Mouse (Mus musculus): Measurements from ENCODE around the gene Prdm8.

The Prdm8 gene

DNA sequence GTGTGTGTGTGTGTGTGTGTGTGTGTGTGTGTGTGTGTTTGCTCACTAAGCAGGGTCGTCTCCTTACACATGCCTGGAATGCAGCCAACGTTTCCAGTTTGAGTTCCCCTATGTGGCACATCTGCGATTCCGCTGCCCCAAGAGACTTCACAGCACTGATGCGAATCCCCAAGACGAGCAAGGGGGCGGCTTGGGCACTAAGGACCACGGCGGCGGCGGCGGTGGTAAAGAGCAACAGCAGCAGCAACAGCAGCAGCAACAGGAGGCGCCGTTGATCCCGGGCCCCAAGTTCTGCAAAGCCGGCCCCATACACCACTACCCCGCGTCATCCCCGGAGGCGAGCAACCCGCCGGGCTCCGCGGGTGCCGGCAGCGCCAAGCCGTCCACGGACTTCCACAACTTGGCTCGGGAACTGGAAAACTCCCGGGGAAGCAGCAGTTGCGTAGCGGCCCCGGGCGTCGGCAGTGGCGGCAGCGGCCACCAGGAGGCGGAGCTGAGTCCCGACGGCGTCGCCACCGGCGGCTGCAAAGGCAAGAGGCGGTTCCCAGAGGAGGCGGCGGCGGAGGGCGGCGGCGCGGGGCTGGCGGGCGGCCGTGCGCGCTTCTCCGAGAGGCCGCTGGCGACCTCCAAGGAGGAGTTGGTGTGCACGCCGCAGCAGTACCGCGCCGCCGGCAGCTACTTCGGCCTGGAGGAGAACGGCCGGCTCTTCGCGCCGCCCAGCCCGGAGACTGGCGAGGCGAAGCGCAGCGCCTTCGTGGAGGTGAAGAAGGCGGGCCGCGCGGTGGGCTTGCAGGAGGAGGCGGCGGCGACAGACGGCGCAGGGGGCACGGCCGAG, 18.2 kb downstream of the Prdm8 start:
- no peak for DNase-seq (ENCODE audit: low read depth)

DNA sequence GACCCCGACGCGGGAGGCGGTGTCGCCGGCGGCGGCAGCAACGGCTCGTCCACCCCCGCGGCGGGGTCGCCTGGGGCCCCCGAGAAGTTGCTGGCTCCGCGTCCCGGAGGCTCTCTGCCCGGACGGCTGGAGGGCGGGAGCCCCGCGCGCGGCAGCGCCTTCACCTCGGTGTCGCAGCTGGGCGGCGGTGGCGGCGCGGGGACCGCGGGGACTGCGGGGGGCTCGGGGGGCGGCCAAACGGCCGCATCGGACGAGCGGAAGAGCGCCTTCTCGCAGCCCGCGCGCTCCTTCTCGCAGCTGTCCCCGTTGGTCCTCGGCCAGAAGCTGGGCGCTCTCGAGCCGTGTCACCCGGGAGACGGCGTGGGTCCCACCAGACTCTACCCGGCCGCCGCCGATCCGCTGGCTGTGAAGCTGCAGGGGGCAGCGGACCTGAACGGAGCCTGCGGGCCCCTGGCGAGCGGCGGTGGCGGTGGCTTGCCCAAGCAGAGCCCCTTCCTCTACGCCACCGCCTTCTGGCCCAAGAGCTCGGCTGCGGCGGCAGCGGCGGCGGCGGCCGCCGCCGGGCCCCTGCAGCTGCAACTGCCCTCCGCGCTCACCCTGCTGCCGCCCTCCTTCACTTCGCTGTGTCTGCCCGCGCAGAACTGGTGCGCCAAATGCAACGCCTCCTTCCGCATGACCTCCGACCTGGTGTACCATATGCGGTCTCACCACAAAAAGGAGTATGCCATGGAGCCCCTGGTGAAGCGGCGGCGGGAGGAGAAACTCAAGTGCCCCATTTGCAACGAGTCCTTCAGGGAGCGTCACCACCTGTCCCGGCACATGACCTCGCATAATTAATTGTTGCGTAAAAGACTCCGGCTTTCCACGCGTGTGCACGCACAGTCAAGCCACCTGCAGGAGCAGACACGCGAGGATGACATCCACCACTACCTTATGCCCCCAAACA, 19.1 kb downstream of the Prdm8 start:
- DNase-seq (ENCODE audit: low read depth), result no peak

GRCm38 (mm10) chr5:98189181-98190180, 22.5 kb downstream of the Prdm8 start:
- DNase-seq (ENCODE audit: low read depth), result no peak

GRCm38 (mm10) chr5:98192295-98192983, 25.4 kb downstream of the Prdm8 start:
- no peak for DNase-seq (ENCODE audit: low read depth)

- no peak for DNase-seq (ENCODE audit: low read depth)
These were observed 28.0 kb downstream of the Prdm8 start for GRCm38 (mm10) chr5:98194959-98195358.

GRCm38 (mm10) chr5:98198412-98199218, 31.6 kb downstream of the Prdm8 start:
- peak; percentile 45 for DNase-seq (ENCODE audit: low read depth)

DNA sequence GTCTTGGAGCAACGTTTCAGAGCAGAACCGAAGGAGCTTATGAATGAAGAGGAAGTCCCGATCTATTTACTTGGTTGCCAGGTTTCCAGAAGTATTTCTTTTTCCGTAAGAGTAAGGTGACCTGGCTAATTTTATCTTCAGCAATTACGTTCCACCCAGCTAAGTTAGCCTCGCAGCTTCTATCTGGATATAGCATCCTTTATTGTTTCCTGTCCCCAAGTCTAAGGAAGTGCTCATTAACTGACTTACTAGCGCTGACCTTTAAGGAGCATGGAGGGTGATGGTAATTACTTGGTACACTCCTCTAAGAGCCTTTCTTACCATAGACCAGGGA, 32.2 kb downstream of the Prdm8 start:
- no peak for DNase-seq (ENCODE audit: low read depth)

DNA sequence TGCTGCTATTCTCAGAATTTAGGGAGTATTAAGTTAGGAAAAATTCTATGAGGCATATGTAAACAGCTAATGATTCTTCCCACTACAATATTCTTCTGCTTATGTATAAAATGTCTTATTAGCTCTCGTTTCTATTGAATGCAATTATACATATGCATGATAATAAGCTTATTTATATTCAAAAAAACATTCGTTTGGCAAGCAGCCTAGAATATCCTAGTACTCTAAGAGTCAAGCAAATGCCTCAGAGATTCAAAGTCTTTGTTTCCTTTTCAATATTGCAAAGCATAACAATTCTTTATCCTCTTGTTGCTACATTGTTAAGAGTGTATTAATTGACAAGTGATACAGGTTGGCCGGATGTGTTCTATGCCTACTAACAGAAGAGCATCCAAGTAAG, 34.6 kb downstream of the Prdm8 start:
- DNase-seq (ENCODE audit: low read depth), result no peak

DNA sequence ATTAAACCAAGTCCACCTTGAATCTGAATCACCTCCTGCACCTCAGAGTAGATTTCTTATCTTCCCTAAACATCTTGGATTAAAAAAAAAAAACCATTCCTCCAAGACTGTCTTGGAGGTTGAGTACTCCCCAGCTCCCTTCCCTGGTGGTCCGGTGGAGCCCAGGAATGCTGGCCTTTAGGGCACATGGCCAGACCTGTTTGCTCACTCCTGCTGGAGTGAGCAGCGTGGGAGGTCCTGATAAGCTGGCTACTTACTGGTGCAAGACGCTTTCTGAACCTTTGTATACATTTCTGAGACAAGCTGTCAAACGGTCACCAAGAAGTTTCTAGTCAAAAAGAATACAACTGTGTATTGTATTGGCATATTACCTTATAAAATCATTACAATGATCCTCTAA, 36.0 kb downstream of the Prdm8 start:
- DNase-seq (ENCODE audit: low read depth), result no peak

GRCm38 (mm10) chr5:98212501-98212900, 45.5 kb downstream of the Prdm8 start:
- no peak for DNase-seq (ENCODE audit: low read depth)

- no peak for DNase-seq (ENCODE audit: low read depth)
These were observed 55.0 kb downstream of the Prdm8 start for GRCm38 (mm10) chr5:98221956-98222355.

- no peak for DNase-seq (ENCODE audit: low read depth)
These were observed 59.7 kb downstream of the Prdm8 start for GRCm38 (mm10) chr5:98226710-98227109.

- DNase-seq (ENCODE audit: low read depth), result no peak
These were observed 62.5 kb downstream of the Prdm8 start for GRCm38 (mm10) chr5:98229456-98229855.

GRCm38 (mm10) chr5:98238466-98238865, 71.5 kb downstream of the Prdm8 start:
- no peak for DNase-seq (ENCODE audit: low read depth)

Data from NIH3T3 (cell line).